Mouse (Mus musculus) bone marrow, adult 2 months (tissue): ENCODE measurements at regions not wholly inside any gene's neighbourhood (a gene's known extent, or its start where the extent isn't known, plus 50 kb on each side); places are given as distances from the start of the nearest gene placed in this dataset.

Experiments used
- CTCF ChIP-seq: fragments of 200-500 bp; IDR thresholded peaks from 2 replicates; pipeline ENCODE4 v1.5.1; 2011; ENCODE audit warnings: low read length, control low read depth; ENCODE audit not compliant: control insufficient read depth, insufficient read depth
- POLR2A ChIP-seq: fragments of 200-500 bp; IDR thresholded peaks from 2 replicates; pipeline ENCODE4 v1.6.1; 2011; ENCODE audit warnings: low read depth, mild to moderate bottlenecking, control low read depth, low read length, borderline replicate concordance; ENCODE audit not compliant: control insufficient read depth

- TF ChIP-seq CTCF: no peak
- TF ChIP-seq POLR2A: no peak
Measured at GRCm38 (mm10) chr8:6573492-6573891, 1468.3 kb upstream of the Slc10a2 start.
